Mouse (Mus musculus): Measurements from ENCODE around the gene Metrn.

Gene Metrn

GRCm38 (mm10) chr17:25831451-25832281 is 34.7 kb upstream of the Metrn start:
- DNase-seq (ENCODE audit: low read depth, low spot score), result no peak

DNA sequence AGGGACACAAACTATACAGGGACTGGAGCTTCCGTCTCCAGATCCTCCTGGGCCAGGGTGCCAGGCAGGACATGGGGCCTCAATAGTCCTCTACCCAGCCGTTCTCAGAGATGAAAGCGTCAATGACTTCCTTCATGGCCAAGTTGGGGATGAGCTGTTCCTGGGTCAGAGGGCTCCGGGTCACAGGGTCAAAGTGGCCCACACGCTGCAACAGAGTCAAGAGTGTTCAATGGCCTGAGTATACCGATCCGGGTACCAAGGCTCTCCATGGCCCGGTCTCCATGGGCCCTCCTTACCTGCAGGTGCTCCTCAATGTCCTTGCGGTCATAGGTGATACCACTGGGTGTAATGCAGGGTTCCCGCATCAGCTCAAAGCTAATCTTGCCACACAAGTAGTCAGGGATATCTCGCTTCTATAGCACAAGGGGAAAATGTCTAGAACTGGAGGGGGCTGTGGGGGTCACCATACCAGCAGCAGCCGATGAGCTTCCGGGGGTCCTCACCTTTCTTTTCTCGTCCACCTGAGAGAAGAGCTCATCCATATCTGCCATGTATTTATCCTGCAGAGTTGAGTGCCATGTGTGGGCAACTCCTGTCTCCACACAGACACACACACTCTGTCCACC is 34.0 kb upstream of the Metrn start:
- no peak for DNase-seq (ENCODE audit: low read depth, low spot score)

DNA sequence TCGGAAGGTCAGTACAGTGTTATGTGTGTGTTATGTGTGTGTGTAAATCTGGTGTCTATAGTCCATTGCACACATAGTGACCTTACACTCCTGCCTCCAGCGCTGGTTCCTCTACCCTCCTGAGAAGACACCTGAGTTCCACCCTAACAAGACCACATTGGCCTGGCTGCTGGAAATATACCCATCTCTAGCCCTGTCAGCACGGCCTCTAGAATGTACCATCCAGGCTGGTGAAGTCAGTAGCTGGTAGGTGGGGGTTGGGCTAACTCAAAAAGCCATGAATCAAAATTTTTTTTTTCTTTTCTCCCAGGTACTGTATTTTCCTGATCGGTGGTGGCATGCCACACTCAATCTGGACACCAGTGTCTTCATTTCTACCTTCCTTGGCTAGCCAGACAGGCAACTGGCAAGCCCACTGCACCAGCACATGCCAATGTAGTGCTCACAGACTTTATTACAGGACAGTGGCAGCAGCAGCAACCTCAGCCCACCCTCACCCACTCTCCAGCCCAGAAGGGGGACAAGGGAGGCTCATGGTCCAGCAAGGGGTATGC is 33.3 kb upstream of the Metrn start:
- no peak for DNase-seq (ENCODE audit: low read depth, low spot score)

- no peak for DNase-seq (ENCODE audit: low read depth, low spot score)
Measured at GRCm38 (mm10) chr17:25829558-25830017, 32.7 kb upstream of the Metrn start.

GRCm38 (mm10) chr17:25828712-25829557 is 32.0 kb upstream of the Metrn start, which contains the start of gene Jmjd8:
TSS of gene Jmjd8 (plus strand) at chr17:25828867.
- peak; percentile 87 for DNase-seq (ENCODE audit: low read depth, low spot score)

GRCm38 (mm10) chr17:25828223-25828594 is 31.3 kb upstream of the Metrn start:
- DNase-seq (ENCODE audit: low read depth, low spot score), result no peak

DNA sequence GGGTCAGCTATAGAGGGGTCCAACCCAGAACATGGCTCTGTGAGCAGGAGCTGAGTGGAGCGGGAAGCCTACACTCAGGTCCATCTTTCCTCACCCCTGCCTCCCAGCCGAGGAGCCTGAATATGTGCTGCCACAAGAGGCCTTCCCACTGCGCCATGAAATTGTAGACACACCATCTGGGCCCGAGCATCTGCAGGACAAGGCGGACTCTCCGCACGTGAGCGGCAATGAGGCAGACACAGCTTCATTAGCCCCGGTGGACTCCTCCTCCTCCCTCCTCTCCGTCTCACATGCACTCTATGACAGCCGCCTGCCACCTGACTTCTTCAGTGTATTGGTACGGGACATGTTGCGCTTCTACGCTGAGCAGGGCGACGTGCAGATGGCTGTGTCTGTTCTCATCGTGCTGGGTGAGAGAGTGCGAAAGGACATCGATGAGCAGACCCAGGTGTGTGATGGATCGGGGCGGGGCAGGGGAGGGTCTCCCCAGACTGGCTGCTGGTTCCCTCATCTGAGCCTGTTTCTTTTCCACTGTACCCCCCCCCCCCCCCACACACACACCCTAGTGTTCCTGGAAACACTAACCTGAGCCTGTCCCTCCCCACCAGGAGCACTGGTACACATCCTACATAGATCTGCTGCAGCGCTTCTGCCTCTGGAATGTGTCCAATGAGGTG is 30.7 kb upstream of the Metrn start:
- no peak for DNase-seq (ENCODE audit: low read depth, low spot score)

GRCm38 (mm10) chr17:25827011-25827410 is 30.1 kb upstream of the Metrn start:
- DNase-seq (ENCODE audit: low read depth, low spot score), result no peak

DNA sequence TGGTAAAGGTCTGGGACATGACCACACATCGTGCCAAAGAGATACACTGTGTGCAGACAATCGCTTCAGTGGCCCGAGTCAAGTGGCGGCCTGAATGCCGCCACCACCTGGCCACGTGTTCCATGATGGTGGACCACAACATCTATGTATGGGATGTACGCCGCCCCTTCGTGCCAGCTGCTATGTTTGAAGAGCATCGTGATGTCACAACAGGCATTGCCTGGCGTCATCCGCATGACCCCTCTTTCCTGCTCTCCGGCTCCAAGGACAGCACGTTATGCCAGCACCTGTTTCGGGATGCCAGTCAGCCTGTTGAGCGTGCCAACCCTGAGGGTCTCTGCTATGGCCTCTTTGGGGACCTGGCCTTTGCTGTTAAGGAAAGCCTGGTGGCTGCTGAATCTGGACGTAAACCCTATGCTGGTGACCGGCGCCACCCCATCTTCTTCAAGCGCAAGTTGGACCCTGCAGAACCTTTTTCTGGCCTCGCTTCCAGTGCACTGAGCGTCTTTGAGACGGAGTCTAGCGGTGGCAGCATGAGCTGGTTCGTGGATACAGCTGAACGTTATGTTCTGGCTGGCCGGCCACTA is 29.1 kb upstream of the Metrn start:
- no peak for DNase-seq (ENCODE audit: low read depth, low spot score)

- DNase-seq (ENCODE audit: low read depth, low spot score), result no peak
Measured at GRCm38 (mm10) chr17:25825311-25825710, 28.4 kb upstream of the Metrn start.

DNA sequence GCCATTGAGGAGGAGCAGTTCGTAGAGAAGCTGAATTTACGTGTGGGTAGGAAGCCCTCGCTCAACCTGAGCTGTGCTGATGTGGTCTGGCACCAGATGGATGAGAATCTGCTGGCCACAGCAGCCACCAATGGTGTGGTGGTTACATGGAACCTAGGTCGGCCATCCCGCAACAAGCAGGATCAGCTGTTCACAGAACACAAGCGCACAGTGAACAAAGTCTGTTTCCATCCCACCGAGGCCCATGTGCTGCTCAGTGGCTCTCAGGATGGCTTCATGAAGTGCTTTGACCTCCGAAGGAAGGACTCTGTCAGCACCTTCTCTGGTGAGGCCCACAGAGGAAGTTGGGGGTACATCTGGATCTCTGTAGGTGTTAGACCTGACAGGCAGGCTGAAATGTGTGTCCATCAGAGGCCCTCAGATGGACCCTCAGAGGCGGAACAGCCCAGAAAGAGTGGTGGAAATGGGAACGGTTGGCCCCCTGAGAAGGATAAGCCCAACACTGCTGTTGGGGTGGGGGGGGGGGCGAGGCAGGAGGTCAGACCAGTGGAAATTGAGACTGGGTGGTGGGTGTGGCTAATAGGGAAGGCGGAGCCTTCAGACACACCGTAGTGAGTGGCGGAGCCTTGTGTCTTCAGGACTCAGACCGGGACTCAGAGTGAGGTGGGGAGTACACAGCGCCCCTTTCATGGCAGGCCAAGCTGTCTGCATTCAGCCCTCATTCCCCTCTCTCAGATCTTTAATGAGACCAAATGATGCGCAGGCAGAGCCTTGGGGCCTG is 27.6 kb upstream of the Metrn start:
- DNase-seq (ENCODE audit: low read depth, low spot score), result peak; percentile 83

GRCm38 (mm10) chr17:25823452-25823851 is 26.5 kb upstream of the Metrn start, which contains the start of gene Wdr24:
TSS of gene Wdr24 (plus strand) at chr17:25823627.
- DNase-seq (ENCODE audit: low read depth, low spot score), result peak; percentile 94

DNA sequence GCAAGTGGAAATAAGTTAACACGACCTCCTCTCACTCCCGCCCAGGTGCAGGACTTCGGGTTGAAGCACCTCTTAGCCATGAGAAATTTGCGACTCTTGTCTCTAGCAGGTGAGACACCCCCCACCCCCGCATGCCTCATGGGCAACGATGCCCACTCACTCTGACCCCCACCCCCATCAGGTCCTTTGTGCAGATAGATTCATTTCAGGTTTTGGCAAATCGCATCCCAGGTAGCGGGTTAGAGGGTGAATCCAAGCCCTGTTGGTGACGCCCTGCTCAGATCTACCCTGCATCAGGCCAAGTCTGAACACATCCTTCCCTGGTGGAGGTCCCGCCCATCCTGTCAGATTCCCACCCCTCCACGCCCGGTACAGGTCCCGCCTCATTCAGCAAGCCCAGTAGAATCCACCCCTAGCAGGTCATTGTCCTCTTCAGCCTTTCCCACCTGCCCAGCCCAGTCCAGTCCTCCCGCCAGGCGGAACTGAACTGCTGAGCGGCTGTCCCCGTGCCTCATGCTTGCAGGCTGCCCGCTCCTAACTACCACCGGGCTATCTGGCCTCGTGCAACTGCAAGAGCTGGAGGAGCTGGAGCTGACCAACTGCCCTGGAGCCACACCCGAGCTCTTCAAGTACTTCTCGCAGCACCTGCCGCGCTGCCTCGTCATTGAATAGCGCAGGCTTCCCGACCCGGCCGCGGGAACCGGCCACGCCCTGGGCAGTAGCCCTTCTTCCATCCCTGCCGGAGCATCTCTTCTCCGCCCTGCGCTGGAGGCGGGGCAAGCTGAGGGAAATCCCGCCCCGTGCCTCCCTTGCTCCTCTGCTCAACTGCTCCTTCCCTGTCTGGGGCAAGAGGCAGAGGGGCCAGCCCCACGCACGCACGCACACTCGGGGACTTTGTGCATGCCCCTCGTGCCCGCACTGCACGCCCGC is 22.2 kb upstream of the Metrn start:
- no peak for DNase-seq (ENCODE audit: low read depth, low spot score)

- DNase-seq (ENCODE audit: low read depth, low spot score), result no peak
Measured at GRCm38 (mm10) chr17:25817662-25818061, 20.7 kb upstream of the Metrn start.

- DNase-seq (ENCODE audit: low read depth, low spot score), result no peak
Measured at GRCm38 (mm10) chr17:25813471-25813870, 16.5 kb upstream of the Metrn start.

DNA sequence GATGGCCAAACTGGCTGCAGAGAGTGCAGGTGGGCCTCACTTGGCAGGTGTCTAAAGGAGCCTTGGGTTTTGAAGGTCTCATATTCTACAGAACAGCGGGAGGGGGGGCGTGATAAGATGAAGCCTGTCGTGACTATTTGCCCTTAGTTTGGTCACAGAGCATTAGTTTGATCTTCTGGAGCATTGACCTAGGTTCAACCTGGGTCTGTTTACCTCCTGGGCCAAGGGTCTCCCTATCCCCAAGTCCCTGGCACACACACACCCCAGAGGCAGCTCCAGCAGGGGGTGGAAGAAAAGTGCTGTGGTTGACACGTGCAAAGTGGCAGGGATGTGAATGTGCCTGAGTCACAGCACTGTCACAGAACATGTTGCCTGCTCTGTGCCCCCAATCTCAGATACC is 14.0 kb upstream of the Metrn start:
- no peak for DNase-seq (ENCODE audit: low read depth, low spot score)

- no peak for DNase-seq (ENCODE audit: low read depth, low spot score)
Measured at GRCm38 (mm10) chr17:25809606-25810340, 12.8 kb upstream of the Metrn start.
